Mouse (Mus musculus) myocyte (in vitro differentiated cells): ENCODE results near the gene Slit3.

ENCODE experiments used
- CEBPB ChIP-seq: IDR thresholded peaks from 2 replicates; pipeline ENCODE4 v1.6.1; 2011; ENCODE audit warnings: mild to moderate bottlenecking, moderate library complexity; ENCODE audit not compliant: poor library complexity, insufficient read depth, severe bottlenecking
- E2F4 ChIP-seq: IDR thresholded peaks from one replicate; pipeline ENCODE4 v1.6.1; 2011; ENCODE audit warnings: mild to moderate bottlenecking, control low read depth, moderate library complexity; ENCODE audit not compliant: insufficient read depth
- MAX ChIP-seq: IDR thresholded peaks from one replicate; pipeline ENCODE4 v1.6.1; 2011; ENCODE audit warnings: low read depth, mild to moderate bottlenecking, control low read depth
- MYOD1 ChIP-seq, 3 experiments: IDR thresholded peaks; one replicate each; pipeline ENCODE4 v1.6.1; 2011; ENCODE audit warnings: control low read depth in 2 of 3, low read depth in 2 of 3, mild to moderate bottlenecking in 2 of 3, moderate library complexity in 1 of 3; ENCODE audit not compliant: insufficient read length in 2 of 3, control insufficient read depth in 1 of 3
- MYOG ChIP-seq, 3 experiments: IDR thresholded peaks; one replicate each; pipeline ENCODE4 v1.6.1; 2011; ENCODE audit warnings: control low read depth in 2 of 3, low read depth in 2 of 3, mild to moderate bottlenecking in 2 of 3; ENCODE audit not compliant: insufficient read length in 2 of 3, control insufficient read depth in 1 of 3, insufficient read depth in 1 of 3
- POLR2A ChIP-seq: IDR thresholded peaks from one replicate; pipeline ENCODE4 v1.6.1; 2011; ENCODE audit warnings: low read depth, mild to moderate bottlenecking, control low read depth, moderate library complexity; ENCODE audit not compliant: insufficient read length
- POLR2AphosphoS2 ChIP-seq: IDR thresholded peaks from one replicate; pipeline ENCODE4 v1.6.1; 2011; ENCODE audit warnings: low read depth, control low read depth; ENCODE audit not compliant: insufficient read length
- REST ChIP-seq: IDR thresholded peaks from one replicate; pipeline ENCODE4 v1.6.1; 2011; ENCODE audit warnings: mild to moderate bottlenecking, control low read depth, moderate library complexity; ENCODE audit not compliant: insufficient read depth, insufficient read length
- SRF ChIP-seq: IDR thresholded peaks from one replicate; pipeline ENCODE4 v1.6.1; 2011; ENCODE audit warnings: low read depth; ENCODE audit not compliant: control insufficient read depth, insufficient read length
- TCF12 ChIP-seq: IDR thresholded peaks from one replicate; pipeline ENCODE4 v1.6.1; 2011; ENCODE audit warnings: mild to moderate bottlenecking, control low read depth; ENCODE audit not compliant: poor library complexity, insufficient read depth, severe bottlenecking
- USF1 ChIP-seq: IDR thresholded peaks from one replicate; pipeline ENCODE4 v1.6.1; 2011; ENCODE audit warnings: low read depth, mild to moderate bottlenecking, control low read depth, moderate library complexity

DNA sequence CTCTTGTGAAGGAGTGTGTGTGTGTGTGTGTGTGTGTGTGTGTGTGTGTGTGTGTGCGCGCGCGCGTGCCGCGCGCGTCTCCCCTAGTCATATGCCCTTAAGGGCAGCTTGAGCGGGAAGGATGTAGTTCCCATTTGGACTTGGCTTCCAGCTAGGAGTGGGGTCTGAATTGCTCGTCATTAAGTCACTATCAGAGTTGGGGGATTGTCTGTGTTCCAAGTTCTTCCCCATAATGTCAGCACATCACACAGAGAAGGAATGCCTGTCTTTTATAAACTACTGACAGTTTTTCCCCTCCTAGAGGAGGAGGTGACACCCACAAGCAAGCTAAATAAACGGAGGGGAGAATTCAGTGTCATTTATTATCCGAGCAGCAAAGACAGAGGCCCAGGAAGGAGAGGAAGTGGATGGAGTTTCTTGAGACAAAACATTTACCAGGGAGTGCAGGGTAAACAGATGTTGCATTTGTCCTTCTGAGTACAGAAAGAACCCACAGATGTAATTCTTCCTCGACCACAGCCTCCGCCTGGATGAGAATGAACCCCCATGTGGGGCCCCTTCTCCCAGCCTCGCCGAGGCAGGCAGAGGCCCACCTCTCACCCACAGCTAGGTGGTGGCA lies 3.6 kb downstream of the Slit3 start:
- TF ChIP-seq USF1 (no peak), POLR2A (no peak), MAX (no peak), MYOG (IDR thresholded peaks at IDR 0.05; ENCODE audit: control insufficient read depth in 1 of 3, insufficient read depth in 1 of 3, insufficient read length in 2 of 3, low read depth in 2 of 3) (no peak), E2F4 (no peak), POLR2AphosphoS2 (no peak), TCF12 (no peak), REST (no peak), CEBPB (no peak), MYOD1 (IDR thresholded peaks at IDR 0.05; ENCODE audit: control insufficient read depth in 1 of 3, insufficient read length in 2 of 3, low read depth in 2 of 3) (no peak), SRF (no peak)
